Mouse (Mus musculus): Measurements from ENCODE around the gene Lrmda. TPM values are rescaled to one million over a fixed set of nuclear protein-coding genes. Genes with fewer than 3 reads are reported as not detected.

The Lrmda gene
- polyA plus RNA-seq, 1 experiment from 2014 or later = 0.20 TPM

DNA sequence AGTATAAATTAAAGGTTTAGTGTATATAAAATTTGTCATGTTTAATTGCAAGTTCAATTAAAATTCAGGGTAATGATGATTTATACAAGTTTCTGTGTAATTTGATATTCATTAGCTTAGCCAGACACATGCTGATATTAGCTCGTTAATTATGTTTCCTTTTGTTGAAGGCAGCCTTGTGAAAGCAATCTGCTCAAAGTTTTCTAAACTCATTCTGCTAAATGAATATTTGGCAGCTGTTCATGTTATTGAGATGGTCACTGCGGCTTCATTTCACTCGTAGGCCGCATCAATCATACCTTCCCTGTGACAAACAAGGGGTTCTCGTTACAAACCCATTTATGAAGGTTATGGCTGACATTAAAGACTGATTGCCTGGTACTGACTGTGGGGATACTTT is 423.2 kb downstream of the Lrmda start:
- no peak for DNase-seq (ENCODE audit: low spot score)
- H3K4me1 ChIP-seq (ENCODE audit: control insufficient read depth, insufficient read depth, low read length) = peaks cover 29% of the 10 kb centered on the region
- H3K9ac ChIP-seq (ENCODE audit: low read length) = no peak overlapping the region
- no peaks in the 10 kb centered on the region for H3K9me3 ChIP-seq (ENCODE audit: control insufficient read depth, low read length)
- H3K4me3 ChIP-seq (ENCODE audit: low read depth, low read length) = no peak overlapping the region
- H3K27me3 ChIP-seq (ENCODE audit: control insufficient read depth, insufficient read depth, low read length) = peaks cover 12% of the 10 kb centered on the region; the same call in 1 of the 2 replicates
- no peak for ATAC-seq (ENCODE audit: insufficient number of reproducible peaks, low FRiP score, low TSS enrichment, low read depth)
- no peak overlapping the region for H3K4me2 ChIP-seq (ENCODE audit: low read depth, severe bottlenecking)
- 46% methylated on average over 5 of the region's 5 CpGs for WGBS
- H3K27ac ChIP-seq (replicated peaks; ENCODE audit: low read depth, low read length) = no peak overlapping the region
- no peaks in the 10 kb centered on the region for H3K36me3 ChIP-seq (ENCODE audit: control insufficient read depth, insufficient read depth, low read length)

DNA sequence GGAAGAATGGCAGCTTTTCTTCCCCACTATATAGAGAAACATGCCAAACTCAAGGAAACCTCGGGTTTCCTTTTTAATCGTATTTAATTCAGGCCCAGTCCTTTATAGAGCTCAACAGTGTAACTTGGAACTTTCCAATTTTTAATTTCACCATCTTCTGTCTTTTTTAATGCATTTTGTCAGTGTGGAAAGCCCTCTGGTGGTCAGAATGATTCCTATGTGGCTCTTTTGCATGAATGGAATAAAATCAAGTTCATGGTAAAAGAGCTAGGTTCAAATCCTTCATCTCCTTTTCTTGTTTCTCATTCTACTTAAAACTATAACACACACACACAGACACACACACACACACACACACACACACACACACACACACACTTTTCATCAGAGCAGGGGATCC is 425.0 kb downstream of the Lrmda start:
- DNase-seq (ENCODE audit: low spot score) (no peak), ATAC-seq (ENCODE audit: insufficient number of reproducible peaks, low FRiP score, low TSS enrichment, low read depth) (no peak)
- H3K36me3 ChIP-seq (ENCODE audit: control insufficient read depth, insufficient read depth, low read length) = no peaks in the 10 kb centered on the region
- H3K4me3 ChIP-seq (ENCODE audit: low read depth, low read length) = no peak overlapping the region
- no peak overlapping the region for H3K4me2 ChIP-seq (ENCODE audit: low read depth, severe bottlenecking)
- peaks cover 7% of the 10 kb centered on the region; the same call in 1 of the 2 replicates for H3K27me3 ChIP-seq (ENCODE audit: control insufficient read depth, insufficient read depth, low read length)
- 84% methylated on average over 2 of the region's 2 CpGs for WGBS
- H3K9ac ChIP-seq (ENCODE audit: low read length) = no peak overlapping the region
- no peak overlapping the region for H3K27ac ChIP-seq (replicated peaks; ENCODE audit: low read depth, low read length)
- H3K9me3 ChIP-seq (ENCODE audit: control insufficient read depth, low read length) = no peaks in the 10 kb centered on the region
- peaks cover 26% of the 10 kb centered on the region for H3K4me1 ChIP-seq (ENCODE audit: control insufficient read depth, insufficient read depth, low read length)

DNA sequence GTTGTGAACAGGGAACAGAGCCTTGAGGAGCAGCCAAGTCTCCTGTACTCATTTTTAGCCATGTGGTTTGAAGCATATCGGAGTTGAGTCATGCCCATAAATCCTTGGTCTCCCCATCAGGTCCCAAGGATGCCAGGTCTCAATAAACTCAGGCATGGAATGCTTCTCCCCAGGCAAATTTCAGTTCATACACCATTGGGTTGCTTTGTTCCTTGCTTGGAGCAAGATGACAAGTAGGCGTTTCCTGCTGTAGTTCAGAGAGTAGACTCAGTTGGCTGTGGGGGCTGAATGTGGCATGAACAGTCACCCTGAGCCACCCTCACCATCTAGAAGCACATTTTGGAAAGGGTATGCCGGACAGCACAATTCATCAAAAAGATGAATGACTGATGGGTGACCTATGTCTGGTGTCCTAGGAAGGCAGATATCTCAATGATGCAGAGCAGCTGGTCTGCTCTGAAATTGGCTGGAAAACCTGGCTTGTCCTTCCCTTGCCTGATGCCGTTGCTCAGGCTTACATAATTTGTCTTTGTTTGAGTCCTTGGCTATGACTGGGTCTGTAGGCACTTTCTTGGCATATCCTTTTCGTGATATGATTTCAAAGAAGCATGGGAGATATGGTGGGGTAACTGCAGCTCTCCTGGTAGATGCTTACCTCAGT is 425.8 kb downstream of the Lrmda start:
- no peak overlapping the region for H3K9ac ChIP-seq (ENCODE audit: low read length)
- H3K27ac ChIP-seq (replicated peaks; ENCODE audit: low read depth, low read length) = no peak overlapping the region
- H3K4me3 ChIP-seq (ENCODE audit: low read depth, low read length) = no peak overlapping the region
- H3K4me2 ChIP-seq (ENCODE audit: low read depth, severe bottlenecking) = no peak overlapping the region
- DNase-seq (ENCODE audit: low spot score) (peak; percentile 21), ATAC-seq (ENCODE audit: insufficient number of reproducible peaks, low FRiP score, low TSS enrichment, low read depth) (no peak)
- H3K27me3 ChIP-seq (ENCODE audit: control insufficient read depth, insufficient read depth, low read length) = 0 out of 2 replicates have a peak, but pooled peaks cover 2% of the 10 kb centered on the region
- no peaks in the 10 kb centered on the region for H3K9me3 ChIP-seq (ENCODE audit: control insufficient read depth, low read length)
- peaks cover 18% of the 10 kb centered on the region for H3K4me1 ChIP-seq (ENCODE audit: control insufficient read depth, insufficient read depth, low read length)
- H3K36me3 ChIP-seq (ENCODE audit: control insufficient read depth, insufficient read depth, low read length) = no peaks in the 10 kb centered on the region
- WGBS = 63% methylated on average over 5 of the region's 5 CpGs

DNA sequence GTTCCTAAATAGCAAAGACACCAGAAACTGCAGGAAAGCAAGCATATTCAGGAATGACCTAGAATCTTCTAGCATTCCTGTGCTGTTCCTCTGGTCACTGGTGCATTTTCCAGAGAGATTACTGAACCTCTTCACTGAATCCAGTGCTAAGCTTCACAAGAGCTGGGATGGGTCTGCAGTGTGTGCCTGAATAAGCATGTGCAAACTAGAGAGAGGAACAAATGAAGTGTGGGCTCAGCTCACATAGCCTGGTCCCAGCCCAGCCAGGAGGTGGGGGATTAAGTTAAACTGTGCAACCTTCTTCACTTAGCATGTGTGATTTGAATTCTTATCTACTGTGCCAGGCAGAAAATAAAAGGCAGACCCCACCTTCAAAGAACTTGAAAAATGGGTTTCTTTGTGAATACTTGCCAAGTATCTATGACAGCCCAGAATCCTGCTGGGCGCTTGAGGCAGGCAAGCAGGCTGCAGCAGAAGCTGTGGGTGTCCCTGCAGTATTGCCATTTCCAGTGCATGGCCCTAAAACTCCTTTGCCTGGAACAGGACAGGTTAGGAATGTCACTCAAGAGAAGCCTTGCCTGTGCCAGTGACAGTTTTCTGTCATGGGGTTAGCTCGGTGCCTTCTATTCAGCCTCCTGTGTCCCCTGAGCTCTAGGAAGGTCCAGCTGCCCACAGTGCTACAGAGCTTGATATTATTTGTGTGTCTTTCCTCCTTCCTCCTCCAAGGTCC is 426.5 kb downstream of the Lrmda start:
- no peak overlapping the region for H3K4me3 ChIP-seq (ENCODE audit: low read depth, low read length)
- H3K4me2 ChIP-seq (ENCODE audit: low read depth, severe bottlenecking) = no peak overlapping the region
- ATAC-seq (ENCODE audit: insufficient number of reproducible peaks, low FRiP score, low TSS enrichment, low read depth) (no peak), DNase-seq (ENCODE audit: low spot score) (no peak)
- H3K4me1 ChIP-seq (ENCODE audit: control insufficient read depth, insufficient read depth, low read length) = peaks cover 11% of the 10 kb centered on the region
- H3K9ac ChIP-seq (ENCODE audit: low read length) = no peak overlapping the region
- 0 out of 2 replicates have a peak, but pooled peaks cover 2% of the 10 kb centered on the region for H3K27me3 ChIP-seq (ENCODE audit: control insufficient read depth, insufficient read depth, low read length)
- no peaks in the 10 kb centered on the region for H3K9me3 ChIP-seq (ENCODE audit: control insufficient read depth, low read length)
- no peak overlapping the region for H3K27ac ChIP-seq (replicated peaks; ENCODE audit: low read depth, low read length)
- H3K36me3 ChIP-seq (ENCODE audit: control insufficient read depth, insufficient read depth, low read length) = no peaks in the 10 kb centered on the region
- 90% methylated on average over 2 of the region's 2 CpGs for WGBS

DNA sequence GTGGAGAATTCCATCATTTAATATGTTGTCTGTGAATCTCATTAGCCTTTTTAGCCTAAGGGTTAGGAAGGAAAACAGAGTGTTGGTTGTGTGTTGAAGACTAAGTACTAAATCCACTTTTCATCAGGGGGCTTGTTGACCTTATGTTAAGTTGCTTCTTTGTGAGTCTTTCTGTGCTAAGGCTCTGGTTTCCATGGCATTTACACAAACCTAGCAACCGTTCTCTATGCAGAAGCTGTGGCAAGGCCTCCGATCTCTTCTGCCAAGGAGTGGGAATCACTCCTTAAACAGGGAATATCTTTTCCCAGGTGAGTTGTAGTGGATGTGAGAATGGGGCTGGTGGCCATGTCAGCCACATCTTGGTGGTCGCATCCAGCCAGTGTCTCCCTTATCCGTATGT is 432.1 kb downstream of the Lrmda start:
- peaks cover 5% of the 10 kb centered on the region; the same call in 1 of the 2 replicates for H3K27me3 ChIP-seq (ENCODE audit: control insufficient read depth, insufficient read depth, low read length)
- no peak for DNase-seq (ENCODE audit: low spot score)
- ATAC-seq (ENCODE audit: insufficient number of reproducible peaks, low FRiP score, low TSS enrichment, low read depth) = no peak

DNA sequence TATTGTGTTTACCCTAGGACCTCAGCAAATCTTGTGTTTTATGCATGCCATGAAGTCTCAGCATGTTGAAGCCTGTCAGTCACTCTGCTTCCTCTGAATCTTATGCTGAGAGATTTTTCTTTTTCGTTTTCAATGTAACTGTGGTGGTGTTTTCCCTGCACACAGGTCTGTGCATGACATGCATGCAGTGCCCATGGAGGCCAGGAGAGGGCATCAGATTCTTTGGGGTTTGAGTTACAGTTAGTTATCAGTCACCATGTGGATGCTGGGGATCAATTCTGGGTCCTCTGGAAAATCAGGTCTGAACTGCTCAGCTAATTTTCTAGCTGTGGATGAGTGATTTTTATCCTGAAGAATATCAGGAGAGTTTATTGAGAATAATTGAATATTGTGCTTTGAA is 444.8 kb downstream of the Lrmda start:
- no peaks in the 10 kb centered on the region for H3K9me3 ChIP-seq (ENCODE audit: control insufficient read depth, low read length)
- H3K36me3 ChIP-seq (ENCODE audit: control insufficient read depth, insufficient read depth, low read length) = no peaks in the 10 kb centered on the region
- no peak for DNase-seq (ENCODE audit: low spot score)
- no peak for ATAC-seq (ENCODE audit: insufficient number of reproducible peaks, low FRiP score, low TSS enrichment, low read depth)
- no peak overlapping the region for H3K9ac ChIP-seq (ENCODE audit: low read length)
- WGBS = 79% methylated on average over 1 of the region's 1 CpGs
- H3K4me1 ChIP-seq (ENCODE audit: control insufficient read depth, insufficient read depth, low read length) = no peaks in the 10 kb centered on the region
- H3K4me2 ChIP-seq (ENCODE audit: low read depth, severe bottlenecking) = no peak overlapping the region
- no peak overlapping the region for H3K4me3 ChIP-seq (ENCODE audit: low read depth, low read length)
- H3K27me3 ChIP-seq (ENCODE audit: control insufficient read depth, insufficient read depth, low read length) = no peaks in the 10 kb centered on the region
- H3K27ac ChIP-seq (replicated peaks; ENCODE audit: low read depth, low read length) = no peak overlapping the region

More for the DNA sequence above, 432.1 kb downstream of the Lrmda start:
- 79% methylated on average over 4 of the region's 4 CpGs for WGBS
- no peaks in the 10 kb centered on the region for H3K36me3 ChIP-seq (ENCODE audit: control insufficient read depth, insufficient read depth, low read length)
- H3K4me3 ChIP-seq (ENCODE audit: low read depth, low read length) = no peak overlapping the region
- H3K27ac ChIP-seq (replicated peaks; ENCODE audit: low read depth, low read length) = no peak overlapping the region
- no peaks in the 10 kb centered on the region for H3K9me3 ChIP-seq (ENCODE audit: control insufficient read depth, low read length)
- no peak overlapping the region for H3K4me2 ChIP-seq (ENCODE audit: low read depth, severe bottlenecking)
- no peak overlapping the region for H3K9ac ChIP-seq (ENCODE audit: low read length)
- H3K4me1 ChIP-seq (ENCODE audit: control insufficient read depth, insufficient read depth, low read length) = no peaks in the 10 kb centered on the region

DNA sequence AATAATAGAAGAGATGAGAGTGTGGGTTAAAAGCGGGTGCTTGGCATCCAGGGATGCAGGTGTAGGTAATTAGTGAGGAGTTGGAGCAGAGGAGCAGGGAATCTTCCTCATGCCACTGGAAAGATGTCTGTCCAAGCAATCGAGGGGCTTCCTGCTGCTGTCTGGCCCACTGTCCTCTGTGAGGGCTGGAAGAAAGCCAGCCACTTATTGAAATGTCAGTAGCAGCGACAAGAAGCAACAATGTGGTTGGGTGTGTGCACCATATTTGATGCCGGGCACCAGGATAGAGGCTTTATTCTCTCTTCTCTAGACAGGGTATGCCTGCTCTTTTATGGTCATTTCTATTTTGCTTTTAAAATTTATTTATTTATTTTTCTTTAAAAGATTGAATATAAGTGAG is 451.5 kb downstream of the Lrmda start:
- Histone ChIP-seq H3K9ac (ENCODE audit: low read length) (no peak overlapping the region), H3K4me1 (ENCODE audit: control insufficient read depth, insufficient read depth, low read length) (no peaks in the 10 kb centered on the region), H3K27ac (replicated peaks; ENCODE audit: low read depth, low read length) (no peak overlapping the region), H3K27me3 (ENCODE audit: control insufficient read depth, insufficient read depth, low read length) (no peaks in the 10 kb centered on the region), H3K4me3 (ENCODE audit: low read depth, low read length) (no peak overlapping the region), H3K4me2 (ENCODE audit: low read depth, severe bottlenecking) (no peak overlapping the region), H3K36me3 (ENCODE audit: control insufficient read depth, insufficient read depth, low read length) (no peaks in the 10 kb centered on the region), H3K9me3 (ENCODE audit: control insufficient read depth, low read length) (no peaks in the 10 kb centered on the region)
- WGBS = 79% methylated on average over 4 of the region's 4 CpGs
- ATAC-seq (ENCODE audit: insufficient number of reproducible peaks, low FRiP score, low TSS enrichment, low read depth) = no peak
- DNase-seq (ENCODE audit: low spot score) = no peak

DNA sequence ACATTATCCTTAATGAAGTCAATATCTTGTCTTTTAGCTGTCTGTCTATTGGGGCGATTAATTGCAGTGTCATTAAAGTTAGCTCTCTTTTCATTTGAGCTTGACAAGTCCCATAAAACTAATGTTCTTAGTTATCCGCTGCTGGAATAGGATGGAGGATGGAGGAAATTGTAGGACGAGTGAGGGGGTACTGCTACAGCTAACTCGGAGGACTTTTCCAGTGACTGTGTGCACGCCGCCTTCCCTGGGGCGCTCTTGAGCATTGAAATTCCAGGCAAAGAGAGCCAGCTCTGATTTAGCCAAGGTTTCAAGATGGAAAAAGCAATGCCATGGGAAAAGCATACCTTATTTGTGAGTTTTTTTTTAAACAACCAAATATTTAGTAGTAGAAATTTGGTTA is 453.9 kb downstream of the Lrmda start:
- no peak overlapping the region for H3K27ac ChIP-seq (replicated peaks; ENCODE audit: low read depth, low read length)
- DNase-seq (ENCODE audit: low spot score) (peak; percentile 26), ATAC-seq (ENCODE audit: insufficient number of reproducible peaks, low FRiP score, low TSS enrichment, low read depth) (no peak)
- H3K4me2 ChIP-seq (ENCODE audit: low read depth, severe bottlenecking) = no peak overlapping the region
- H3K9me3 ChIP-seq (ENCODE audit: control insufficient read depth, low read length) = no peaks in the 10 kb centered on the region
- H3K27me3 ChIP-seq (ENCODE audit: control insufficient read depth, insufficient read depth, low read length) = no peaks in the 10 kb centered on the region
- no peaks in the 10 kb centered on the region for H3K36me3 ChIP-seq (ENCODE audit: control insufficient read depth, insufficient read depth, low read length)
- H3K4me1 ChIP-seq (ENCODE audit: control insufficient read depth, insufficient read depth, low read length) = no peaks in the 10 kb centered on the region
- 48% methylated on average over 7 of the region's 7 CpGs for WGBS
- H3K4me3 ChIP-seq (ENCODE audit: low read depth, low read length) = no peak overlapping the region
- H3K9ac ChIP-seq (ENCODE audit: low read length) = no peak overlapping the region
